30 mouse cellular contexts compared by ENCODE assay signal in the genomic region with DNA sequence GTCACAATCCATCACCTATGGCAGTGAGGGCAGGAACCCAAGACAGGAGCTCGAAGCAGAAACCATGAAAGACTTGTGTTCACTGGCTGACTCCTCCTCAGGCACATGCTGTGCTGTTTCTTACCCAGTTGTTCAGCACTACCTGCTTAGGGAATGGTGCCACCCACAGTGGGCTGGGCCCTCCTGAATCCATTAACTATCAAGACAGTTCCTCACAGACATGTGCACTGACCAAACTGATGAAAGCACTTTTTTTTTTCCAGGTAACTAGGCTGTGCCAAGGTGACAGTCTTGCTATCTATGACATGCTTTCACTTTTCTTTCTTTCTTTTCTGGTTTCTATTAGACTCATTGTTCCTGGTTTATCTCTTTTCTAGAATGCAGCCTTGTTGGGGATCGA.
"Had no signal": no experiment of that assay in that cellular context is flagged by ENCODE, and none has a peak within 500 bp of the region (broad histone marks: within the 10 kb centered on the region; RNA-seq: fewer than 3 reads in every experiment).

No protein-coding gene starts in this region.

- DNase-seq: heart, adult 2 months; heart, postnatal 10 days; heart, postnatal 14 days; heart, postnatal 36 days; heart, postnatal 4 days; kidney, adult 11 months; kidney, adult 18-20 months; kidney, postnatal 10 days; kidney, postnatal 14 days; kidney, postnatal 4 days; layer of hippocampus, adult 9-11 months; layer of hippocampus, postnatal 36 days had no signal

- H3K27me3 ChIP-seq: heart, embryonic 13.5 days; heart, embryonic 15.5 days; hindbrain, embryonic 12.5 days; hindbrain, embryonic 13.5 days; hindbrain, embryonic 15.5 days; intestine, embryonic 15.5 days; kidney, embryonic 15.5 days had no signal

- H3K9ac ChIP-seq: heart, embryonic 13.5 days; heart, embryonic 15.5 days; hindbrain, embryonic 12.5 days; hindbrain, embryonic 13.5 days; hindbrain, embryonic 14.5 days; hindbrain, embryonic 15.5 days; intestine, embryonic 15.5 days; kidney, embryonic 15.5 days had no signal

- H3K4me3 ChIP-seq: heart, adult 2 months; heart, embryonic 10.5 days; heart, embryonic 13.5 days; heart, embryonic 15.5 days; hindbrain, embryonic 10.5 days; hindbrain, embryonic 12.5 days; hindbrain, embryonic 13.5 days; hindbrain, embryonic 15.5 days; intestine, embryonic 15.5 days; kidney, embryonic 15.5 days; layer of hippocampus, adult 2 months had no signal

- H3K27ac ChIP-seq: heart, adult 2 months; heart, embryonic 10.5 days; heart, embryonic 13.5 days; heart, embryonic 15.5 days; hindbrain, embryonic 10.5 days; hindbrain, embryonic 12.5 days; hindbrain, embryonic 13.5 days; hindbrain, embryonic 14.5 days; hindbrain, embryonic 15.5 days; hindbrain, postnatal 0 days; intestine, embryonic 15.5 days; kidney, embryonic 15.5 days; kidney, postnatal 0 days; layer of hippocampus, adult 2 months had no signal

- H3K9me3 ChIP-seq: heart, embryonic 10.5 days; heart, embryonic 13.5 days; heart, embryonic 15.5 days; hindbrain, embryonic 10.5 days; hindbrain, embryonic 12.5 days; hindbrain, embryonic 13.5 days; hindbrain, embryonic 15.5 days; intestine, embryonic 15.5 days; kidney, embryonic 15.5 days had no signal

- H3K4me2 ChIP-seq: heart, embryonic 11.5 days; heart, embryonic 13.5 days; heart, embryonic 15.5 days; hindbrain, embryonic 12.5 days; hindbrain, embryonic 13.5 days; hindbrain, embryonic 14.5 days; hindbrain, embryonic 15.5 days; intestine, embryonic 15.5 days; kidney, embryonic 15.5 days had no signal

- ATAC-seq: hindbrain, embryonic 16.5 days; hindbrain, postnatal 0 days; inflammation-experienced regulatory T-cells, adult 6 months; intestine, embryonic 15.5 days; intestine, embryonic 16.5 days; intestine, postnatal 0 days had no signal

- H3K36me3 ChIP-seq: heart, embryonic 10.5 days; heart, embryonic 13.5 days; heart, embryonic 15.5 days; hindbrain, embryonic 10.5 days; hindbrain, embryonic 12.5 days; hindbrain, embryonic 13.5 days; hindbrain, embryonic 15.5 days; intestine, embryonic 15.5 days; kidney, embryonic 15.5 days had no signal
